Mouse (Mus musculus) embryonic facial prominence, embryonic 13.5 days (tissue): ENCODE results near the gene Cfap97d1. TPM values are rescaled to one million over a fixed set of nuclear protein-coding genes. Genes with fewer than 3 reads are reported as not detected.

ENCODE experiments used
- ATAC-seq: fragments of 200-750 bp; cut with Nextera tagmentation; 2 replicates; pipeline ENCODE4 v1.8.0; 2017; ENCODE audit warnings: low read depth; ENCODE audit not compliant: insufficient number of reproducible peaks, insufficient read depth, low FRiP score, low TSS enrichment
- H3K27ac ChIP-seq: fragments of 300-500 bp; sonication (generic); 2 replicates; pipeline ENCODE4 v1.5.1; 2015; ENCODE audit warnings: moderate library complexity, mild to moderate bottlenecking, inconsistent platforms
- H3K27me3 ChIP-seq: fragments of 300-500 bp; sonication (generic); 2 replicates; pipeline ENCODE4 v1.6.1; 2015; ENCODE audit warnings: mild to moderate bottlenecking, inconsistent platforms
- H3K36me3 ChIP-seq: fragments of 300-500 bp; sonication (generic); 2 replicates; pipeline ENCODE4 v1.6.1; 2015; ENCODE audit warnings: mild to moderate bottlenecking, inconsistent platforms
- H3K4me1 ChIP-seq: fragments of 300-500 bp; sonication (generic); 2 replicates; pipeline ENCODE4 v1.6.1; 2015; ENCODE audit warnings: inconsistent platforms
- H3K4me2 ChIP-seq: fragments of 300-500 bp; sonication (generic); 2 replicates; pipeline ENCODE4 v1.6.1; 2015; ENCODE audit warnings: moderate library complexity, mild to moderate bottlenecking, inconsistent platforms
- H3K4me3 ChIP-seq: fragments of 300-500 bp; sonication (generic); 2 replicates; pipeline ENCODE4 v1.5.1; 2015; ENCODE audit warnings: mild to moderate bottlenecking, inconsistent platforms
- H3K9ac ChIP-seq: fragments of 300-500 bp; sonication (generic); 2 replicates; pipeline ENCODE4 v1.6.1; 2015; ENCODE audit warnings: mild to moderate bottlenecking, inconsistent platforms
- H3K9me3 ChIP-seq: fragments of 300-500 bp; sonication (generic); 2 replicates; pipeline ENCODE4 v1.6.1; 2016; ENCODE audit warnings: inconsistent platforms
- WGBS: fragments of 180-500 bp; shearing (Covaris S2); methylation state at CpG from one replicate; pipeline ENCODE4 v1.1.7; 2015; ENCODE audit warnings: mixed read lengths; 5-methylcytosine and 5-hydroxymethylcytosine counted together
- polyA plus RNA-seq: library from polyadenylated mRNA; unstranded; fragments of >200 nt; fragmentation: Nextera tagmentation; extraction: Ambion mirVana; gene quantifications from 2 replicates; pipeline ENCODE4 v1.2.1, GENCODE M21; 2015

Cfap97d1 gene
- polyA plus RNA-seq, 1 experiment from 2014 or later, result not detected

DNA sequence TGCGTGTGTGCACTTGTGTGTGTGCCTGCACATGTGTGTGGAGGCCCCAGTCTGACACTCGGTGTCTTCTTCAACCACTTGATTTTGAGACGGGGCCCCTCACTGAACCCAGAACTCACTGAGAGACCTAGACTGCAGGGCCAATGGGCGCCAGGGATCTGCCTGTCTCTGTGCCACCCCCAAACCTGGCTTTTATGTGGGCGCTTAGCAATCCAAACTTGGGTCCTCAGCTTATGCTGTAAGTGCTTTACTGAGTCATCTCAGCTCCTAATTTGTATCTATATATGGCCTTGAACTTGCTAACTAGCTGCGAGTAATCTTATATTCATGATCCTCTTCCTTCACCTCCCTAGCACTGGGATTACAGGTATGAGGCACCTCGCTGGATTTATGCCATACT lies 8.3 kb downstream of the Cfap97d1 start:
- Histone ChIP-seq H3K4me1 (no peaks in the 10 kb centered on the region), H3K27me3 (peaks cover 3% of the 10 kb centered on the region; the same call in 1 of the 2 replicates), H3K36me3 (no peaks in the 10 kb centered on the region), H3K4me3 (no peak overlapping the region), H3K4me2 (no peak overlapping the region), H3K27ac (no peak overlapping the region), H3K9ac (no peak overlapping the region), H3K9me3 (no peaks in the 10 kb centered on the region)
- ATAC-seq, result no peak
- 86% methylated on average over 7 of the region's 7 CpGs for WGBS

DNA sequence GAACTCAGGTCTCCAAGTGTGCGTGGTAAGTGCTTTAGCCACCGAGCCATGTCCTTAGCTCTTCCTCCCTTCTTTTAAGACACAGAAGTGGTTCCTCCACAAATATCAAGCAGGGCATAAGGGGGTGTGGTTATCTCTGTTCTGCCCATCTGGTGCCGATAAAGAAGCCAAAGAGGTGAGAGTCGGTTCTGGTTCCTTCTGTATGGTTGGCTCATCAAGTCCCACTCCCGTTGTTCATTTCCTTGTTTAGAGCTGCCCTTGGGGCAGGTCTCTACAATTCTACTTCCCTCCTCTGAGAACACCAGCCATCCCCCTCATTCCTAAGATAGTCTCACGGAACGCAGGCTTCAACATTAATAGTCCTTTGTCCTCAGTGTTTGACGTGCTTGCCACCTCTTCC lies 10.0 kb downstream of the Cfap97d1 start:
- ATAC-seq, result no peak
- no peak overlapping the region for H3K4me2 ChIP-seq
- 42% methylated on average over 8 of the region's 8 CpGs for WGBS

DNA sequence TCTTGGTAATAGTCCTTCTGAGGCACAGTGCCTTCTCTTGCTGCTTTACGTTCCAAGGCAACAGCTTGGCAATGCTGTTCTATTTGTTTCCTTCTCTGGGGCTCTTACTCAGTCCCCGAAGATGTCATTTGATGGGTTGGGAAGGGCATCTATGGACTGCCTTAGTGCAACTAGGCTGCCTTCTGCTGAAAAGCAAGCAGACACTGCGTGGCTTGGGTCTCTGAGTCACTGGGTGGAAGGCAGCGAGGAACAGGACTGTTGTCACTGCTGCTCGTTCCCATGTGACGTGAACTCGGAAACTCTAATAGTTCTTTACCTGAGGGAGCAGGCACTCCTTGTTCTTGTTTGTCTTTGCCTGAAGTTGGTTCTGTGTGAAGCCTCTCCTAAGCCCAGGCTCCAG lies 11.9 kb downstream of the Cfap97d1 start:
- Histone ChIP-seq H3K27me3 (no peaks in the 10 kb centered on the region), H3K36me3 (no peaks in the 10 kb centered on the region), H3K4me3 (no peak overlapping the region), H3K27ac (no peak overlapping the region), H3K9me3 (no peaks in the 10 kb centered on the region), H3K4me1 (peaks cover 7% of the 10 kb centered on the region; the same call in 1 of the 2 replicates), H3K9ac (no peak overlapping the region), H3K4me2 (no peak overlapping the region)
- 84% methylated on average over 7 of the region's 7 CpGs for WGBS
- no peak for ATAC-seq

More for the DNA sequence above, 10.0 kb downstream of the Cfap97d1 start:
- Histone ChIP-seq H3K4me3 (no peak overlapping the region), H3K9ac (no peak overlapping the region), H3K9me3 (no peaks in the 10 kb centered on the region), H3K4me1 (peaks cover 7% of the 10 kb centered on the region; the same call in 1 of the 2 replicates), H3K27me3 (no peaks in the 10 kb centered on the region), H3K36me3 (no peaks in the 10 kb centered on the region), H3K27ac (no peak overlapping the region)

DNA sequence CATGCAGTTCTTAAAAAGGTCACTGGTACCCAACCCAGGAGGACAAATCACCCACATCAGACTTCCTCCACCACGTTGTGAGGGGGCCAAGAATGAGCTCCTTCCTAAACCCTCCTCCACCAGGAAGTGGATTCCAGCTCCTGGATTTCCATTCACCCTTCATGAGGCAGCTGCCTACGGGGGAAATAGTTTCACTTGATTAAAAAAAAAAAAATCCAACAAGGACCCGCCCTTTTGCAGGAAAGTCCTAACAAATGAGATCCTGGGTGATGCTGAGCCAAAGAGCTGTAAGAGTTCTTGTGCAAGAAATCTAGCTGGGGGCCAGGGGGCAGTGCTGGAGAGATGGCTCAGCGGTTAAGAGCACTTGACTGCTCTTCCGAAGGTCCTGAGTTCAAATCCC lies 14.2 kb downstream of the Cfap97d1 start:
- H3K4me3 ChIP-seq, result no peak overlapping the region
- no peak overlapping the region for H3K9ac ChIP-seq
- no peaks in the 10 kb centered on the region for H3K9me3 ChIP-seq
- H3K27ac ChIP-seq, result 0 out of 2 replicates have a peak overlapping the region, but pooled peaks have one; percentile 16
- H3K27me3 ChIP-seq, result no peaks in the 10 kb centered on the region
- 42% methylated on average over 5 of the region's 5 CpGs for WGBS
- ATAC-seq, result no peak
- H3K4me1 ChIP-seq, result peaks cover 7% of the 10 kb centered on the region; the same call in 1 of the 2 replicates
- no peaks in the 10 kb centered on the region for H3K36me3 ChIP-seq
- H3K4me2 ChIP-seq, result no peak overlapping the region

DNA sequence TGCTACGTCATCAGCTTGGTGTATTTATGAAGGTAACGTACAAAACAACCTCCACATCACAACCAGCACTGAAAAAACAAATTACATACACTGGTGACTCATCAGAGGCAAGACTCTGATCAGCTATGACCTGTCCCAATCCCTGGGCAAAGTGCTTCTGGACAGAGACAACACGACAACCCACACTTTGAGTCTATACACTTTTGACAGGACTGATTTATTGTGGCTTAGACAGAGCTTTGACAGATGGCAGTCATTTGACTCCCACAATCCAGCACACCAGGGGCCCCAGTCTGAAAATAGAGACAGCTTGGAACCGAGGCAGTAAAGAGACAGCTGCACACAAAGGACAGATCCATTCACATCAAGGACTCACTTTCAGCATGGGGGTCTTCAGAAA lies 15.4 kb downstream of the Cfap97d1 start:
- Histone ChIP-seq H3K27me3 (no peaks in the 10 kb centered on the region), H3K36me3 (peaks cover 3% of the 10 kb centered on the region; the same call in 1 of the 2 replicates), H3K9ac (no peak overlapping the region), H3K4me1 (peaks cover 7% of the 10 kb centered on the region; the same call in 1 of the 2 replicates), H3K27ac (no peak overlapping the region), H3K4me3 (no peak overlapping the region), H3K4me2 (no peak overlapping the region), H3K9me3 (no peaks in the 10 kb centered on the region)
- WGBS, result 51% methylated on average over 4 of the region's 4 CpGs
- ATAC-seq, result no peak

DNA sequence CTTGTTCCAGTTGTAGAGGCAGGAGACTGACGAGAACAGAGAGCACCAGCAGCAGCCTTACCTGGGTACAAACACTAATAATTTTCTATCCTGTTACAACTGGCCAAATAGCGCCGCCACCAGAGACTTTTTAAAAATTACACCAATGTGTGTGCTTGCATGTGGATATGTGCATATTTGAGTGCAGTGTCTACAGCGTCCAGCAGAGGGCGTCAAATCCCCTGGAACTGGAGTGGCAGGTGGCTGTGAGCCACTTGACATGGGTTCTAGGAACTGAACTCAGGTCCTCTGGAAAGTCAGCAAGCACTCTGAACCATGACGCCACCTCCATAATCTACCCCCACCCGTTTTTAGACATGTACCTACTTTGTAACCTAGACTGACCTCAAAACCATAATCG lies 20.2 kb downstream of the Cfap97d1 start:
- 91% methylated on average over 8 of the region's 8 CpGs for WGBS
- H3K36me3 ChIP-seq, result peaks cover 10% of the 10 kb centered on the region; the same call in 1 of the 2 replicates

DNA sequence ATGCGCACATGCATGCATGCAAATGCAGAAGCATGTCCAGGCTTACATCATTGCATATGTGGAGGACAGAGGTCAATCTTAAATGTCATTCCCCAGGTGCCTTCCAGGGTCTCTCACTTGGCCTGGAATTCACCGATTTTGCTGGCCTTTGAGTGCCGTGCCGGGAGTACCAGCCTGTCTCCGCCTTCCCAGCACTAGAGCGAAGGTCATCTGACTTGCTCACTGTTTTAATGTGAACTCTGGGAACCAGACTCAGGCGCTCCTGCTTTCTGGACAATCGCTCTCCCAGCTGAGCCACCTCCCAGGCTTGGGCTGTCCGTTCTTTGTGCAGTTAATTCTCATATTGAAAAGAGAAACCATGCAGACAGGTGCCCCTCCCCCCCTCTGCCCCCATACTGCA lies 22.2 kb downstream of the Cfap97d1 start:
- Histone ChIP-seq H3K36me3 (peaks cover 15% of the 10 kb centered on the region), H3K9ac (no peak overlapping the region), H3K9me3 (no peaks in the 10 kb centered on the region), H3K4me1 (no peaks in the 10 kb centered on the region), H3K4me2 (no peak overlapping the region), H3K27me3 (no peaks in the 10 kb centered on the region), H3K27ac (no peak overlapping the region), H3K4me3 (no peak overlapping the region)
- no peak for ATAC-seq
- WGBS, result 75% methylated on average over 9 of the region's 9 CpGs

More for the DNA sequence above, 20.2 kb downstream of the Cfap97d1 start:
- no peak for ATAC-seq
- no peaks in the 10 kb centered on the region for H3K4me1 ChIP-seq
- no peak overlapping the region for H3K9ac ChIP-seq
- H3K9me3 ChIP-seq, result no peaks in the 10 kb centered on the region
- no peak overlapping the region for H3K4me2 ChIP-seq
- no peak overlapping the region for H3K4me3 ChIP-seq
- no peaks in the 10 kb centered on the region for H3K27me3 ChIP-seq
- H3K27ac ChIP-seq, result no peak overlapping the region

DNA sequence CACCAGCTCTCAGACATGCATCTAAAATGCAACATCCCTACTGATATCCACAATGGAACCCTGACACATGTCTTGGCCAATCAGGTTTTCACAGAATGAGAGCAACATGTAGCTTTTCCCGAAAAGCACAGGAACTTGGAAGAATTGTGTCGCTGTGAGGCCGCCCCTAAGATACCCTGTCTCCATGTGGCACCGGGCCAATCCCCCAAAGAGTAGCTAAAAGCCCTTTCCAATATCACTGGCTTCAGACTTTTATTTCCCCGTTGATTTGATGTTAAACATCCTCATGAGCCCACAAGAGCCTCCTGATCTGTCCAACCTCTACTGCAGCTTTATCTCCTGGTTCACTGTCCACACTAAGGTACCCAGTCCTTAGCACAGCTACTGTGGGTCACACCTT lies 22.6 kb downstream of the Cfap97d1 start:
- Histone ChIP-seq H3K27me3 (no peaks in the 10 kb centered on the region), H3K4me1 (no peaks in the 10 kb centered on the region), H3K9ac (no peak overlapping the region), H3K4me2 (no peak overlapping the region), H3K27ac (no peak overlapping the region), H3K4me3 (no peak overlapping the region), H3K9me3 (no peaks in the 10 kb centered on the region), H3K36me3 (peaks cover 16% of the 10 kb centered on the region)
- ATAC-seq, result no peak
- 81% methylated on average over 5 of the region's 5 CpGs for WGBS

DNA sequence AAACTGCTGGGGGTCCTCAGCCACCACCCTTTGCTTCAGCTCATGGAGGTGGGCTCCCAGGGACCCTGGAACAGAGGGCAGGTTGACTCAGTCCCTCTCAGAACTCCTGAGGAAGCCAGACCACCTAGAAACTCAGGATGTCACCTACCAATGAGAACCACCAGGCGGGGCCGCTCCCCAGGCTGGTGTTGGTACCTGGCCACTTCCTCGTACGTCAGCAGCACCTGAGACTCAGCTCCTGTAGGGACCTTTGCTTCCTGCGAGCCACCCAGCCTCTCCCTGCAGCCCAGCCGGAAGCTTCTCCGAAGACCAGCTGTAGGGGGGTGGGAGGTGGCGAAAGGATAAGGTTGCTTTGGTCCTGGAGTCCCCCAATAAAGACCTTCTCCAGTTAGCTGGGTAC lies 24.3 kb downstream of the Cfap97d1 start:
- Histone ChIP-seq H3K9ac (no peak overlapping the region), H3K4me2 (no peak overlapping the region), H3K27me3 (no peaks in the 10 kb centered on the region), H3K36me3 (peaks cover 16% of the 10 kb centered on the region), H3K9me3 (no peaks in the 10 kb centered on the region), H3K4me3 (no peak overlapping the region), H3K4me1 (no peaks in the 10 kb centered on the region), H3K27ac (no peak overlapping the region)
- WGBS, result 90% methylated on average over 8 of the region's 8 CpGs
- no peak for ATAC-seq

DNA sequence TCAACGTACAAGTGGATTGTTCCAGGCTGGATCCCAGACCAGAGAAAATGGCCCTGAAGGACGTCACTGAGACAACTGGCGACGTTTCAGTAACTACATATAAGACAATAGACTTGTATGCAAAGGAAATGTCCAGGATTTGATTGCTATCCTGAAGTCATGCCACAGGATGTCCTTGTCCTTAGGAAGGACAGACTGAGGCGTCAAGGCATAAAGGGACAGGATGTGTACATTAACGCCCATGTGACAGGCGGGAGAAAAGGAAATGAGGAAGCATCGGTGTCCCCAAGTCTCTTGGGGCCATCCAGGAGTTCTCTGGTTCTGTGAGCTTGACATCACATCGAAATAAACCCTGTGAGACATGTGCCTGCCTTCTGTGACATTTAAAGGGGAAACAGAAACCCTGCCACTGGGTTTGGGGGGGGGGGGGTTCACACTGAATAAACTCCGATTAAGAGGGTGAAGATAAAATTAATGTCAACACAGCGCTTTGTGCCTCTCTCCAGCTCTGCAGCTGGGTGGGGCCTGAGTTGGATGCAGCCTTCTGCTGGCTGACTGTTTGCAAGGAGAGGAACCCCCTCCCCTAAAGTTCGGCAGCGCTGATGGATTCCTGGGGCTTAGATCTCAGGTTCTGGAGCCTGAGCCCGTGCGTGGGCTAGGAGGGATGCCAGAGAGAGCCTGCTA lies 25.0 kb downstream of the Cfap97d1 start:
- Histone ChIP-seq H3K36me3 (peaks cover 16% of the 10 kb centered on the region), H3K4me3 (no peak overlapping the region), H3K9ac (no peak overlapping the region), H3K4me2 (no peak overlapping the region), H3K9me3 (no peaks in the 10 kb centered on the region), H3K27me3 (no peaks in the 10 kb centered on the region), H3K27ac (no peak overlapping the region), H3K4me1 (no peaks in the 10 kb centered on the region)
- WGBS, result 81% methylated on average over 15 of the region's 15 CpGs
- ATAC-seq, result no peak

DNA sequence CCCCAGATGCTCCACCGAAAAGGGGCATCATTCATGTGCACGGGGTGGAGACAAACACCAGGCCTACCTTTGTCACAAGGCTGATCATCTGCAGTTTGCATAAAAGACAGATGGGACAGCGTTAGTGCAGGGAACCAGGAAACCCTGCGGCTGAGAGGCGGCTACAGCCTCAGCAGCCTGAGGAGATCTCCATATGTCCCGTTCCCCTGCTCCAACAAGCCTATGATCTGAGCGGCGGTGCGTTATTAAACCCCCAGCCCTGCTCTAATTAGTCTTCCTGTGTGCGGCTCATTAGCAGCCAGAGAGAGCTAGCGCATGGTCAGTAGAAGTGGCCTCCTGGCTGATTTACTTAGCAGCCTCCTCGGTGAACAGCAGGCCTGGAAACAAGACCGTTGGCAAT lies 26.1 kb downstream of the Cfap97d1 start:
- H3K4me3 ChIP-seq, result no peak overlapping the region
- peaks cover 11% of the 10 kb centered on the region; the same call in 1 of the 2 replicates for H3K36me3 ChIP-seq
- H3K27ac ChIP-seq, result no peak overlapping the region
- H3K4me1 ChIP-seq, result no peaks in the 10 kb centered on the region
- no peaks in the 10 kb centered on the region for H3K27me3 ChIP-seq
- no peak overlapping the region for H3K4me2 ChIP-seq
- 70% methylated on average over 13 of the region's 13 CpGs for WGBS
- no peaks in the 10 kb centered on the region for H3K9me3 ChIP-seq
- ATAC-seq, result no peak
- H3K9ac ChIP-seq, result no peak overlapping the region

DNA sequence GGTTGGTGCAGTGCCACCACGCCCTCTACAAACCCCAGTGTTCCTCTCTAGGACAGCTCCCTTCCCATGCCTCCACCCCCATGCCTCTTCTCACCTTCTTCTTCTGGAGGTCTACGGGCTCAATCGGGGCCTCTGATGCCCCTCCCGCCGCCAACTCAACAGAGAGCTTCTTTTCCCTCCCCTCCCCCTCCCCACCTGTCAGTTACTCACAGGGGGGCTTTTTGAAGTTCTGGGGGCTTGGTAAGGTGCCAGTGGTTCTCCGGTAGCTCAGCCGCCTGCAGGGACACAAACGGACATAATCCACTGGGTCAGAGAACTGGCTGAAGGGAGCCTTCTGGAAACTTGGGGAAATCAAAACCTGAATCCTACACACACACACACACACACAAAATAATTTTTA lies 27.4 kb downstream of the Cfap97d1 start:
- Histone ChIP-seq H3K27ac (no peak overlapping the region), H3K36me3 (peaks cover 11% of the 10 kb centered on the region; the same call in 1 of the 2 replicates), H3K27me3 (no peaks in the 10 kb centered on the region), H3K9me3 (no peaks in the 10 kb centered on the region), H3K4me1 (no peaks in the 10 kb centered on the region), H3K4me2 (no peak overlapping the region), H3K4me3 (no peak overlapping the region), H3K9ac (no peak overlapping the region)
- WGBS, result 73% methylated on average over 8 of the region's 8 CpGs
- ATAC-seq, result no peak
